Mouse (Mus musculus): ENCODE data around the gene Rapgef4.

Rapgef4 gene

DNA sequence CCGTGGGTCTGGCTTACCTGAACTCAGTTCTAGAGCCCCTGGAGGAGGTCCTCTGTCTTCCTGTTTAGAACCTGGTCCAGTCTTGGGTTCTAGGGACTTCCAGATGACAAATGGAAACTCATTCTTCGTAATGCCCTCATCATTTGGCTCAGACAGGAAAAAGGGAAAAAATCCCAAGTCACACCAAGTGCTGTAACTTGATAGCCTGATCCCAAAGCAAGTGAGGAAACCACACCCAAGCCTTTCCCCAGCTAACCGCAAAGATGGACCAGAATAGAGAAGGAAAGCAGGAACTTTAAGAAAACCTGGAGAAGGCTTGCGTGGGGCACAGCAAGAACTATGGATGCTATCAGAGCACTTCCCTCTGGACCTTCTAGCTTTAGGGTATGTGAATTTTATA, 167.6 kb downstream of the Rapgef4 start:
- peak; percentile 29 for DNase-seq (ENCODE audit: low spot score)

GRCm38 (mm10) chr2:72149059-72149458, 168.0 kb downstream of the Rapgef4 start:
- peak; percentile 91 for DNase-seq (ENCODE audit: low spot score)

- DNase-seq (ENCODE audit: low spot score), result no peak
Observed at GRCm38 (mm10) chr2:72151792-72152554, 170.9 kb downstream of the Rapgef4 start.

DNA sequence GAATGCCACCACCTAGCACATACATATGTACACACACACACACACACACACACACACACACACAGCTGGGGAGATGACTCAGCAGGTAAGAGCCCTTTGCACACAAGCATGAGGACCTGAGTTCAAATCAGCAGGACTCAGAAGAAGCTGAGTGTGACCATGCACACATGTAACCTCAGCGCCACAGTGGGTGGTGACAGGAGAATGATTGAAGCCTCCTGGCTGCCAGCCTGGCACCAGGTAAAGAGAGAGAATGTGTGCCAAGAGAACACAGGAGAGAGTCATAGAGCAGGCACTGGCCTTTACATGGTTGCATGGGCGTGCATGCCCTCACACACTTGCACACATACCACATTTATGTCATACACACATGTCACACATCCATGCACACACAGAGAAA, 171.7 kb downstream of the Rapgef4 start:
- DNase-seq (ENCODE audit: low spot score), result no peak

GRCm38 (mm10) chr2:72153851-72154250, 172.8 kb downstream of the Rapgef4 start:
- no peak for DNase-seq (ENCODE audit: low spot score)

DNA sequence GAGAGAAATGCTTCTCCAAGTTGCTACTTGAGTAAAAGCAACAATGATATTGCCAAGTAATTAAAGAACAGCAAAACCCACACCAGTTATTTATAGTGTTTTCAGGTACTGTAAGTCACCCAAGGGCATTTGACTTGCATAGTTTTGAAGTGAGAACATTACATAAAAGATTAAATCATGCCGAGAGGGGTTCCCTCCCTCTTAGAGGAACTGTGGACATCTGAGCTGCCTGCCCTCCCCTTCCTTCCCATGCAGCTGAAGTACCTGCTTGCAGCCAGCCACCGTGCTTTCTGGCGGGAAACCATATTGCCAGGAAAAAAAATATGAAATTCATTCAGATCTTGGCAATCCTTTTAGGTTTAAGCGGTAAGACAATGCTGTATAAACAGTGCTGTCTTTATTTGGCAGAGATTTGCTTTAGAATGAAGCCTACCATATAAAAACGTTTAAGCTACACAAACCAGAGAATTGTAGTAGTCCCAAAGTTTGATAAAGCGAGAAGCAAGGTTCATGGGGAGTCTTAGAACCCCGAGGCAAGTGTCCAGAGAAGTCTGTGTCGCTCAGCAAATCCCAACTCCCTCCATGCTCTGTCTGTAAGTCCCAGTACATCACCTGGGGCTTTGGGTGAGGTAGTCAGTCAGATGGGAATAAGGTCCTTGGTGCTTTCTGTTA, 174.2 kb downstream of the Rapgef4 start:
- no peak for DNase-seq (ENCODE audit: low spot score)

DNA sequence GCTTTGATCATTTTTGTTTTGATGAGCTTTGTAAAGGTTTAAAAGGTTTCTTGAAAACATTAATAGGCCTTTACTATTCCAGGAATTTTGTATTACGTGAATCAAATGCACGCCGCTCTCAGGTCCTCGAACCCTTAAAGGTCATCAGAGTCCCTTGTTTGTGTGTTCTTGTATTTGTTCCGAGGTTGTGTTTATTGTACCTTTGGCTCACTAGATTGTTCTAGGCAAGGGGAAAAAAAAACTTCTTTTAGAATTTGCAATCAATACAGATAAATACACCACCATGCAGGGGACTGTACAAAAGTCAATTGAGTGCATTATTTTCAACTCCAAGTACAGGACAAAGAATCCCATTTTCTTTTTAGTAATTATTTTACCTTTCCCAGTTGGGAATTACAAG, 175.4 kb downstream of the Rapgef4 start:
- no peak for DNase-seq (ENCODE audit: low spot score)

DNA sequence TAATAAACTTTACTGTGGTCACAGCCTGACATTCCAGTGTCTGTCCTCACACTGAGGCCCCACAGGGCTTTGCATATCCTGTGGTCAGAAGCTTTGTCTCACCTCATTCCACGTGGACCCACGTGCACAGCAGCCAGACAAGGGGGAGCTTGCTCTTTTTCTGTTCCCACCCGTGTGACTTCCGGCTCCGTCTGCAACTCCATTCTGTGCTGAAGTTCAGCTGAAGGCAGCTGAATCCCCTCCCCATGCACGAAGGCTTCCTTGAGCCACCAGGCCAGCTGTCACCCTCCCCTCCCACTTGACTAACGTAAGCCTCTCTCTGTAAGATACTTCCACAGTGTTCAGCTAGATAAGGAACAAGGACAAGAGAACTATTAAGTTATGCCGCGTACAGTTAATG, 176.5 kb downstream of the Rapgef4 start:
- DNase-seq (ENCODE audit: low spot score), result no peak

GRCm38 (mm10) chr2:72158045-72158444, 177.0 kb downstream of the Rapgef4 start:
- no peak for DNase-seq (ENCODE audit: low spot score)

GRCm38 (mm10) chr2:72158691-72159225, 177.7 kb downstream of the Rapgef4 start:
- DNase-seq (ENCODE audit: low spot score), result no peak

DNA sequence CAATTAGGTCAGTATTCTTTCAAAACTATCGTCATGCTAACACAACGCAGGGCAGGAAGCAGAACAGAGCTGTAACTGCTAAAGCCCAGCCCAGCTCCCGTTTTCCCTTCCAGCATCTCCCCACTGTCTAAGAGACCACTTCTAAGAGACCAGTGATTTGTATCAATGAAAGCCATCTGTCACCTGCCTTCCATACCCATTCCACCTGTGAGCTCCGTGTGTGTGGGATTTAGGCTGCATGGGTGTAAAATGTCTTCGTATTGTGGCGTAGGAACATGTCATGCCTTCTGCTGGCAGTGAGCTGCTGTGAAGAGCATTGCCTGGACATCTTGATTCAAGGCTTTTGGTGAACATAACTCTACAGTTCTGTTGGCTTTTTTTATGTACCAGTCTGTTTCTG, 178.2 kb downstream of the Rapgef4 start:
- DNase-seq (ENCODE audit: low spot score), result no peak

- no peak for DNase-seq (ENCODE audit: low spot score)
Observed at GRCm38 (mm10) chr2:72165136-72165854, 184.3 kb downstream of the Rapgef4 start.

DNA sequence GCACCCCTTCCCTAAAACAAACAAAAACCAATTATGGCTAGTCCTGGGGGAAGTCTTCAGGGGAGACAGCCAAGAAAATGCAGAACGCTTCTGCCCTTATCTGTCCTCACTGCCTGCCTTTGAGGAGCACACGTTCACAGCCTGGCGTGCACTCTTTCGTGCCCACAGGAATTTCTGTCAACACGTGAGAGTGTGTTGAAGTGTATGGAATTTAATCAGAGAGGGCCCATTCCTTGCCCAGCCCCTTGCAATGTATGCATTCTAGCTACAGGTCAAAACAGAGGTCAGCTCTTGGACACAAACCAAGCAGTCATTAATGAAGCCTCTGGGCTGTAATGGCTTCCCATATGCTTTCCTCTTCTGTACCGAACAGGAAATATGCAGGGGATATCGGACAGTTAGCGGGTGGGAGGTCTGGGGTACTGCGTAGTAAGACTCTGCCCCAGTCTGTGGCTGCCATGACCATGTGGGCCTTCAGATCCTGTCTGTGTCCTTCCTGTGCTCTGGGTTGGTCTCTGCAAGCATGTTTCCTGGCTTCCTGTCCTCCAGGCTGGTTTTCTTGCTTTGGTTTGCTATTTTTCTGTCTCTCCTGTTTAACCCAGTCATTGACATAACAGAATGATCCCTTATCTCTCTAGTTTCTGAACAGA, 188.5 kb downstream of the Rapgef4 start:
- no peak for DNase-seq (ENCODE audit: low spot score)

- no peak for DNase-seq (ENCODE audit: low spot score)
Observed at GRCm38 (mm10) chr2:72170546-72170945, 189.5 kb downstream of the Rapgef4 start.

DNA sequence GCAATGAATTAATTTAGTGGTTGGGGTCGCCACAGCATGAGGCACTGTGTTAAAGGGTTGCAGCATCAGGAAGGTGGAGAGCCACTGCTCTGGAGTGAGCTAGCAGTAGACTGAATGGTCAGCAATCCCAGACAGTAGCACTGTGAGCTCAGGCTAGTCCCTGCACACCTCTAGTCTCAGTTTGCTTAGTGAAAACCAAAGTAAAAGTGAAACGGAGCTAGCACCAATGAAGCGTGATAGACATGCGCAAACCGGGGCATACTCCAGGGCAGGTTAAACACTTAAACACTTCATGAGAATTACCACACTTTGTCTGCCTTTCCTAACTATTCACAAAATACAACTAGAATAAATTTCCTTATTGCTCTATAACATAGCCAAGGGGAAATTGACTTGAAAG, 190.2 kb downstream of the Rapgef4 start:
- no peak for DNase-seq (ENCODE audit: low spot score)

DNA sequence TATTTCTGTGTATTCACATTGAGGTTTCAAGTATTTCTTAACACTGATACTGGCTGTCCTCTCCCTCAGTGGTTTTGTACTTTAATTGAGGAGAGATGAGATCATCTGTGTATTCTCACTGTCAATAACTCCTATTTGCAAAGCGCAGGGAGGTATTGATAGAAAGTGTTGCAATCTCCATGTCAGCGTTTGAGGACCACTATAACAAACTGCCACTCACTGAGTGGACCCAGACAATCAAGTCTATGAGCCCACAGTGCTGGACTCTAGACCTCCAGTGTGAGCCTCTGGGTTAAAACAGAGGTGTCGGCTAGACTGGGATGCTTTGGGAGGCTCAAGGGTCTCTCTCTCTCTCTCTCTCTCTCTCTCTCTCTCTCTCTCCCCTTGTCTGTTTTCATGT, 192.0 kb downstream of the Rapgef4 start:
- DNase-seq (ENCODE audit: low spot score), result no peak

DNA sequence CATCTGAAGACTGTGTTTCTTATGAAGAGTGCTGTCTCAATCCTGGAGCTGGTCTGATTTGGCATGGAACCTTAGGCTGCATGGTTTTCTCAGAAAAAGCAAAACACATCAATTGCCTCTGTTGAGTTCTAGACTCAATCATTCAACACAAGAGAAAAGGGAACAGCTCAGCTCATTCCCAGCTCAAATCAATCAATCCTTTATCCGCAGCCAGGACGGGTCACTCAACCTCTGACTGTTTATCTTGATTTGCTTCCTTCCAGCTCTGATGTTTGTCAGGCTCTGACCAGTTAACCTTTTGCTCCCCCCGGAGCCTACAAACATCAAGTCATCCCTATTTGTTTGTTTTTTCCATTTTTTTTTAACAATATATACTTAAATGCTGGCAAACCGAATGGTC, 192.8 kb downstream of the Rapgef4 start:
- DNase-seq (ENCODE audit: low spot score), result no peak

DNA sequence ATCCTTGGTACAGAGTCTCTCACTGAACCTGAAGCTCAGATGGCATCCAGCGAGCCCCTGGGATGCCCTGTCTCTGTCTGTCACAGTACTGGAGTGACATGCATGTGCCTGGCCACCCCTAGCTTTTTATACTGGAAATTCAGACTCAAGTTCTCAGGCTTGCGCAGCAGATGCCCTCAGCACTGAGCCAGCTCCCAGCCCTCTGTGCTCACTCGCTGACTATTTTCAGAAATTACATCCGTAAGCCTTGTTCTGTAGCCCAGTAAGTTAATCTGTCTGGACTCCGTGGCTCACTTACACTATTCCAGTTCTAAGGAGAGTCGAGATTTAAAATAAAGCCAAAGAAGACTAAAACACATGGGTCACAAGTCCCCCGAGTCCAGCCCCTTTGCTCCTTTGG, 194.5 kb downstream of the Rapgef4 start:
- DNase-seq (ENCODE audit: low spot score), result no peak

DNA sequence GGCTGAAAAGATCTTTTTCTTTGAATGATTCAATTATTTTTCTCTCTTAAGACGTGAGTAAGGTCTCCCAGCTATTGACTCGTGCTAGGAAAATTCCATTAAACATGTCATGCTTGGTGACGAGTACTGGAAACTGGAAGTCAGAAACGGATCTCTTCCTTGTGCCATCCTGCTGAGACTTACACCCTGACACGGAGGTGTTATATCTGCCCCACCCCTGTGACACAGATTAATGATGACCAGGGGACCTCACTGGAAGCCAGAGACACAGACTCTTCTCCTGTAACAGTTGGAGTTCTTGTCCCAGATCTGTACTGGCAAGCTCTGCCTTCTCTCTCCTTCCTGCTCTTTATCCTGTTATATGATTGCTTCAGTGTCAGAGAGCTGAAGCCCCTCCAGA, 194.9 kb downstream of the Rapgef4 start:
- no peak for DNase-seq (ENCODE audit: low spot score)

DNA sequence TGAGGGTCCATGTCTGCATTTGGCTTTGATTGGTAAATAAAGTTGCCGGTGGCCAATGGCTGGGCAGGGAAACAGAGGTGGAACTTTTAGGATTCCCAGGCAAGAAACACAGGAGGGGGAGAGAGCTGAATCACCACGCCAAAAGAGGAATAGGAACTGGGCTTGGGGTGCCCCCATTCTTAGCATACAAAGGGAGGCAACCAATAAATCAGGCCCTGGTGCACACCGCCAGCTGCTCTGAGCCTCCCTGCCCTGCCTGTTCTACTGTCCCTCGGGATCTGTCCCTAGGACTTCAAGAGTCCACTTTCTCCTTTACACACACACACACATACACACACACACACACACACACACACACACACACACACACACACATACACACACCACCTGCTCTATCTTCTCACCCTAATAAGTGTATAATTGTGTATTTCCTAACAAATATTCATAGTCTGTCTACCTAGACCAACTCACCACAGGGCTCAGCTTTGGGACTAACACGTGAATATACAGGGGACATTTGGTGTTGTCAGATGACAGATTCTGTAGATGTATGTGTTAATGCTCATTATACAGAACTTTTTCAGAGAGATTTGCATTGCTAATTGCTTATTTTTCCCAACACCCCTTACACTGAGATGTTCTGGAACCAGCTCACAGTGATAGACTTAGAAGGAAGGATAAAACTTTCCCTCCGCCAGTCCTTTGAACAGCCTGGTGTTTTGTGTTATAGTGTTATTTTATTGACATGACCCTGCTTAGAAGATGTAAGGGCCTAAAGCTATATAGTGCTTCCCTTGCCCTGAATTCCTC, 196.4 kb downstream of the Rapgef4 start:
- DNase-seq (ENCODE audit: low spot score), result no peak

DNA sequence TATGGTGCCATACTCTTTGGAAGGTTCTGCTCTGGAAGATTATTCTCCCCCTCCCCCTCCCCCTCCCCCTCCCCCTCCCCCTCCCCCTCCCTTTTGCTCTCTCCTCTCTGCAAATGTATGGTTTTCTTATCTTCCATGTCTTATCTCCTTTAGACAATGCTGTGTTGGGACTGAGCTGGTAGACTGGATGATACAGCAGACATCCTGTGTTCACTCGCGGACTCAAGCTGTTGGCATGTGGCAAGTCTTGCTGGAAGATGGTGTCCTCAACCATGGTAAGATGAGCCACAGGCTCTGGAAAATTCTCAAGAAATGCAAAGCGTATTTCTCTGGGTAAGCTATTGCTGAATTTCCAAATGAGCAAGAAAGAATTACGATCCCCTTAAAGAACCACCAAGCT, 197.0 kb downstream of the Rapgef4 start:
- DNase-seq (ENCODE audit: low spot score), result no peak

DNA sequence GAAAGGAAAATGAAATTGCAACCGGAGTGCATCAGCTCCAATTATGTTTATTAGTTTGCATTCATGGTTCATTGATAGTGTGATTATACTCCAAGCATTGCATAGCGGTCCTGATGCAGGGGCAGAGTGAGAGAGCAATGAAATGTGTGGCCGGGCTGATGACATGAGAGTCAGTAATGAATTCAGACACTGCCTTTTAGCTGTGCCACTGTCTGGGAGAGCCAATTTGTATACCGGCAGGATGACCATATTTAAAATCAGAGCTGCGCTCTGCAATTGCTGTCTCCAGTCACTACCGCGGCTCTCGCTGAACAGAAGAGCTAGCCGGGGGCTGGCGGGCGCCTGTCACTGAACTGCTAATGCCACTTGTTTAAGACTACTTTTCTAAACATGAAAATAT, 197.5 kb downstream of the Rapgef4 start:
- DNase-seq (ENCODE audit: low spot score), result no peak
